Mouse (Mus musculus) retina, postnatal 1 day (tissue): ENCODE measurements around the gene H2-Ab1.

Experiments used
- DNase-seq: peaks from one replicate; pipeline ENCODE4 v3.0.0-alpha.2; 2012

Gene H2-Ab1

GRCm38 (mm10) chr17:34312185-34312584 lies 54.7 kb downstream of the H2-Ab1 start:
- DNase-seq: no peak

- peak; percentile 82 for DNase-seq
Observed at GRCm38 (mm10) chr17:34313393-34313792, 55.9 kb downstream of the H2-Ab1 start.

GRCm38 (mm10) chr17:34314286-34314685 lies 56.8 kb downstream of the H2-Ab1 start:
- DNase-seq: no peak

- no peak for DNase-seq
Observed at GRCm38 (mm10) chr17:34315512-34315911, 58.0 kb downstream of the H2-Ab1 start.

GRCm38 (mm10) chr17:34316697-34317096 lies 59.2 kb downstream of the H2-Ab1 start:
- no peak for DNase-seq

- DNase-seq: no peak
Observed at GRCm38 (mm10) chr17:34317275-34317674, 59.8 kb downstream of the H2-Ab1 start.
